Comparison of ENCODE assay signal across 8 mouse cellular contexts in genomic region chr10:41518508-41518980, GRCm38 (mm10). TPM values are rescaled to one million over a fixed set of nuclear protein-coding genes. Genes with fewer than 3 reads are reported as not detected.
A peak's percentile ranks its signal among the peaks of the same experiment; 100 is the strongest.
DNase-seq lines count a peak whose midpoint lies in the region; ATAC-seq and TF ChIP-seq lines count a peak whose summit lies in the region.

No protein-coding gene starts in this region.

- peak overlapping the region; percentile 92 for H3K4me3 ChIP-seq in E14TG2a.4 (replicated peaks; ENCODE audit: low read length)
- peak overlapping the region; percentile 83 for H3K4me3 ChIP-seq in liver, embryonic 16.5 days (ENCODE audit: low read depth, low read length)
- peak overlapping the region; percentile 89 for H3K4me3 ChIP-seq in neural tube, embryonic 11.5 days (ENCODE audit: low read depth, low read length)

- peak overlapping the region; percentile 94 for H3K4me2 ChIP-seq in liver, embryonic 16.5 days (ENCODE audit: low read depth, low read length)
- H3K4me2 ChIP-seq in neural tube, embryonic 11.5 days (ENCODE audit: low read depth), result peak overlapping the region; percentile 53

- H3K36me3 ChIP-seq in E14TG2a.4 (ENCODE audit: insufficient read depth, low read length), result peaks cover 21% of the 10 kb centered on the region
- H3K36me3 ChIP-seq in liver, embryonic 16.5 days (ENCODE audit: control insufficient read depth, insufficient read depth), result no peaks in the 10 kb centered on the region; the same call in 1 of the 2 replicates
- no peaks in the 10 kb centered on the region for H3K36me3 ChIP-seq in neural tube, embryonic 11.5 days (ENCODE audit: control insufficient read depth, insufficient read depth, low read length)

- H3K9me3 ChIP-seq in E14TG2a.4 (ENCODE audit: low read length), result no peaks in the 10 kb centered on the region
- no peaks in the 10 kb centered on the region for H3K9me3 ChIP-seq in liver, embryonic 16.5 days (replicated peaks; ENCODE audit: control insufficient read depth, low read length)
- H3K9me3 ChIP-seq in neural tube, embryonic 11.5 days (ENCODE audit: control insufficient read depth, low read length), result no peaks in the 10 kb centered on the region

- peak; percentile 92 for DNase-seq in brain, adult 2 months (ENCODE audit: low read depth, low spot score)
- peak; percentile 67 to 74 for DNase-seq in heart, postnatal 14 days
- peak; percentile 76 to 87 for DNase-seq in kidney, postnatal 4 days
- DNase-seq in neural tube, embryonic 11.5 days (ENCODE audit: low spot score), result no peak
- DNase-seq in testis, postnatal 14 days (ENCODE audit: low spot score), result peak; percentile 71

- WGBS in liver, embryonic 16.5 days (ENCODE audit: insufficient replicate concordance), result under 1% methylated on average over 23 of the region's 23 CpGs
- WGBS in neural tube, embryonic 11.5 days, result under 1% methylated on average over 23 of the region's 23 CpGs

- H3K4me1 ChIP-seq in E14TG2a.4 (replicated peaks; ENCODE audit: low read depth, low read length), result peaks cover 36% of the 10 kb centered on the region
- peaks cover 17% of the 10 kb centered on the region for H3K4me1 ChIP-seq in liver, embryonic 16.5 days (ENCODE audit: control insufficient read depth, low read depth, low read length)
- H3K4me1 ChIP-seq in neural tube, embryonic 11.5 days (ENCODE audit: control insufficient read depth, insufficient read depth, low read length), result peaks cover 13% of the 10 kb centered on the region

- peak overlapping the region; percentile 86 for H3K9ac ChIP-seq in liver, embryonic 16.5 days (ENCODE audit: low read depth, low read length)
- H3K9ac ChIP-seq in neural tube, embryonic 11.5 days (ENCODE audit: low read length), result peak overlapping the region; percentile 37

- H3K27me3 ChIP-seq in E14TG2a.4 (ENCODE audit: insufficient read depth, low read length), result no peaks in the 10 kb centered on the region
- H3K27me3 ChIP-seq in liver, embryonic 16.5 days (ENCODE audit: control insufficient read depth, insufficient read depth, low read depth, low read length), result no peaks in the 10 kb centered on the region
- H3K27me3 ChIP-seq in neural tube, embryonic 11.5 days (ENCODE audit: control insufficient read depth, insufficient read depth, low read length), result no peaks in the 10 kb centered on the region

- ATAC-seq in erythroid progenitor cell, adult 5-6 weeks (replicated peaks; ENCODE audit: low FRiP score, poor library complexity, severe bottlenecking), result peak; percentile 78
- ATAC-seq in liver, embryonic 16.5 days (ENCODE audit: low read depth), result peak; percentile 67
- ATAC-seq in neural tube, embryonic 11.5 days (ENCODE audit: insufficient read depth, low FRiP score, low TSS enrichment), result peak; percentile 58

- intact Hi-C loops in heart, postnatal 14 days (cut with DNase I), result loop anchor here (1.0 to 10.0 kb wide), 3 partner anchors 166 to 776 kb away; no protein-coding TSS in a partner anchor

- peak overlapping the region; percentile 83 for H3K27ac ChIP-seq in liver, embryonic 16.5 days (ENCODE audit: low read length)
- peak overlapping the region; percentile 89 for H3K27ac ChIP-seq in neural tube, embryonic 11.5 days (ENCODE audit: low read depth, low read length)

- peak; percentile 10; the same call in 1 of the 2 replicates for TF ChIP-seq CTCF in E14TG2a.4 (conservative IDR thresholded peaks at IDR 0.05; ENCODE audit: low read length)

RNA-seq across cellular contexts. Expression of gene Cd164, which starts 0.7 kb away (rescaled TPM):
- 62.7 and 87.6 TPM in 2 replicates for total RNA-seq in erythroid progenitor cell, adult 5-6 weeks (2015; ENCODE audit: low replicate concordance)
- 46.8 and 52.3 TPM in 2 replicates for total RNA-seq in erythroid progenitor cell, adult 5-6 weeks (2017; ENCODE audit: low replicate concordance)
- total RNA-seq in heart, postnatal 14 days (2021), result 100 to 1,000 TPM; 140 to 155 TPM
- polyA plus RNA-seq in liver, embryonic 16.5 days (2015; fragmentation: Nextera tagmentation; extraction: Ambion mirVana), result 65.0 and 67.8 TPM in 2 replicates
- polyA plus RNA-seq in neural tube, embryonic 11.5 days (2014; fragmentation: Nextera tagmentation; extraction: Ambion mirVana), result 126 and 133 TPM in 2 replicates

RNA-seq across cellular contexts. Expression of gene Ppil6, which starts 28.3 kb away (rescaled TPM):
- not detected in 2 replicates for total RNA-seq in erythroid progenitor cell, adult 5-6 weeks (2015; ENCODE audit: low replicate concordance)
- total RNA-seq in erythroid progenitor cell, adult 5-6 weeks (2017; ENCODE audit: low replicate concordance), result not detected in 2 replicates
- total RNA-seq in heart, postnatal 14 days (2021), result 1 to 10 TPM; 1.6 to 3.0 TPM
- not detected in 2 replicates for polyA plus RNA-seq in liver, embryonic 16.5 days (2015; fragmentation: Nextera tagmentation; extraction: Ambion mirVana)
- polyA plus RNA-seq in neural tube, embryonic 11.5 days (2014; fragmentation: Nextera tagmentation; extraction: Ambion mirVana), result 0.38 and 0.58 TPM in 2 replicates

RNA-seq across cellular contexts. Expression of gene Smpd2, which starts 28.4 kb away (rescaled TPM):
- total RNA-seq in erythroid progenitor cell, adult 5-6 weeks (2015; ENCODE audit: low replicate concordance), result 0.84 and 4.7 TPM in 2 replicates
- 2.3 TPM in 1 of 2 replicates, not detected in the other for total RNA-seq in erythroid progenitor cell, adult 5-6 weeks (2017; ENCODE audit: low replicate concordance)
- total RNA-seq in heart, postnatal 14 days (2021), result 10 to 100 TPM; 42.8 to 45.3 TPM
- polyA plus RNA-seq in liver, embryonic 16.5 days (2015; fragmentation: Nextera tagmentation; extraction: Ambion mirVana), result 13.5 and 14.6 TPM in 2 replicates
- polyA plus RNA-seq in neural tube, embryonic 11.5 days (2014; fragmentation: Nextera tagmentation; extraction: Ambion mirVana), result 47.3 and 49.1 TPM in 2 replicates

RNA-seq across cellular contexts. Expression of gene Mical1, which starts 42.4 kb away (rescaled TPM):
- total RNA-seq in erythroid progenitor cell, adult 5-6 weeks (2015; ENCODE audit: low replicate concordance), result 10.1 and 19.7 TPM in 2 replicates
- total RNA-seq in erythroid progenitor cell, adult 5-6 weeks (2017; ENCODE audit: low replicate concordance), result 0.76 and 11.4 TPM in 2 replicates
- 10 to 100 TPM; 20.6 to 20.8 TPM for total RNA-seq in heart, postnatal 14 days (2021)
- polyA plus RNA-seq in liver, embryonic 16.5 days (2015; fragmentation: Nextera tagmentation; extraction: Ambion mirVana), result 5.3 and 5.4 TPM in 2 replicates
- 31.1 and 34.9 TPM in 2 replicates for polyA plus RNA-seq in neural tube, embryonic 11.5 days (2014; fragmentation: Nextera tagmentation; extraction: Ambion mirVana)

Comparison
In these comparisons a context has a peak if more than half of its experiments do, and no peak if none do; other contexts are left out.
1. RNA of gene Smpd2, which starts 28.4 kb away (total RNA-seq): 42.8 to 45.3 TPM in heart, postnatal 14 days; 0.84 to 4.7 TPM in erythroid progenitor cell, adult 5-6 weeks; every median in the first group is over 4 times any median in the second.
2. Peak in every context shown above with its lines, with median percentiles within 50 percentile points of each other: H3K4me3 ChIP-seq and ATAC-seq.